Mouse (Mus musculus): ENCODE results near the gene Rarg. TPM values are rescaled to one million over a fixed set of nuclear protein-coding genes. Genes with fewer than 3 reads are reported as not detected.

Gene Rarg
- total RNA-seq, 2 experiments from 2014 or later: 12.5 to 15.6 TPM

DNA sequence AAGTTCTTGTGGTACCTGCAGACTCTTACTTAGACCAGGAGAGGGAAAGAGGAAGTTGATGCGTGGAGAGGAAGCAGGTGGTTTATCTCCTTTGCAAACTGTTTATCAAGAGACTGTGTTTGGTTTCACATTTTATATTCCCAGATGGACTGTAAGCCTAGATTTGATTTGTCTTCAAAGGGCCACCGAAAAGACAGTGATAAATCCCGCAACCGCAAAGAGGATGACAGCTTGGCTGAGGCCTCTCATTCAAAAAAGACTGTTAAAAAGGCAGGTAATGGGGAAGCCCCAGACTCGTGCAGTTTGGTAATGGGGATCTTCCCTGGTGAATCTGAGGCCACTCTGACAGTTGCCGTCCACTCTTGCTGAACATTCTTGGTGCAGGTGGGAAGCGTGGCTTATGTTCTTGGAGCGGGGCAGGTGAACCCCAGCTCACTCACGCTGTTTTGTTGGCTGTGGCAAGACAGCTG lies 49.2 kb downstream of the Rarg start:
- no peak for DNase-seq (ENCODE audit: low spot score in 2 of 2)

DNA sequence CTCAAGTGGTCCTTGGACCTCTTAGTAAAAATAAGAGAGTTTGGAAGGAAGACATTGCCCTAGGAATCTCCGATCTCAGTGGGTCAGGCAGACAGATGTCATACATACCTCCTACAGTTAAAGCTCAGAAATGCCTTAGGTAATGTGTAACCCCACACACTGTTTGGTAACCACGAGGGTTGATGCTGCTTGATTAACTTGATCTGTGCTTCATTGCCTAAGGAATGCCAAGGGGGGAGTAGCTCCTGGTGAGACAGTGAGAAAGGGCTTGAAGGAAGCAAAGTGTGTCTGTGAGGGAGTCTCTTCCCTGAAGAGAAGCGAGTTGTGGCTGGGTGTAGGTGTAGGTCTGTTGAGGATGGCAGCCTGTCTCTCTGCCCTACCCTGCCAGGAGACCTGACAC lies 50.0 kb downstream of the Rarg start:
- no peak for DNase-seq (ENCODE audit: low spot score in 2 of 2)

DNA sequence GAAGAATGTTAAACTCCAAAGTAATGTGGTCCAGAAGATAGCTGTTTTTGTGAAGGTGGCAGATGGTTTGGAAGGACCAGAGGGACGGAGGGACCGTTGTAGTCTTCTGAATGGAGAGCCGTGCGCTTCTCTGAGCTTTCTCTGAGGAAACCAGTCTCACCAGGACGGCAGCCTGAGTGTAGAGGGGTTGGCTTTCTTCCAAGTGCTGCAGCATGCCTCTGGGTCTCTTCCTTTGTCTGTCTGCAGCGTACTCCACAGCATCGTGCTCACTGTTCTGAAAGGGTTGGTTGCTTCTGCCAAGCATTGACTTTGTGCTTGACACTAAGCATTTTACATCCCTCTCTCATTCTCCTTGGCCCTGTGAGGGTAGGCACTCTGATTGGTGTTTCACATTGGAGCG lies 51.5 kb downstream of the Rarg start:
- peak; percentile 52 to 58 for DNase-seq (ENCODE audit: low spot score in 2 of 2)

DNA sequence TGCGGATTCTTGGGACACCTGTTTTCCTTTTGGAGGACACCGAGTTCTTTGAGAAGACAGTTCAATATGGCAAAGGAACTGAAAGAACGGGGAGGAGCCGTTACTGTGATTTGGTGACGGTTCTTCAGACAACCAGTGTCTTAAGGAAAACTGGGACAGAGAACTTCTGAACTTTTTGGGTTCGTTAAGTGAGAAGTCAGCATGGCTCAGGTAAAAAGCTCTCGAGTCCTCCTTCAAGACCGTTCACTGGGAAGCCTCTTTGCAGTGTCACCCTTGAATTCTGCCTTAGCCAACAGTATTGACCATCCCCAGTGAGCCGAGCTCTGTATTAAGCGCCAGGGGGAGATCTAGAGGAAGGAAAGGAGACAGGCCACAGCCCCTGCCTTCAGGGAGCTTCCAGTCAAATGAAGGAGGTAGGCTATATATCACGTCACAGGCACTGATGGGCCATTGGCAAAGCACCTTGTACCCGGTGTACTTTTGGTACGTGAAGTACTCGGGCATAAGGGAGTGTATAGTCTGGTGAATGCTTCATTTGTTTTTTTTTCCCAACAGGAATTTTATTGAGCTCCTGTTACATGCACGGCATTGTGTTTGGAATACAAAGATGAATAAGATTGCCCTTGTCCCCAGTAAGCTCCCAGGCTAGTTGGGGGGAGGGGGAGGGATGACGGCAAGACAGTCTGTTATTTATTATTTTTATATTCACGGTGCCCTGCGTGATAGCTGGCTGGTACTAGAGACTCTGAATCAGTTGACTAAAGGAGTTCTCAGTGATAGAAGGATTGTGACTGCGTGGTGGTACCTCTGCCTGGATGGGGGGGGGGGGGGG lies 52.4 kb downstream of the Rarg start, which contains the start of gene Csad:
Gene Csad, minus strand, starts transcription at position 51 of the 832 bp plus-strand sequence.
- DNase-seq (ENCODE audit: low spot score in 2 of 2): no peak

DNA sequence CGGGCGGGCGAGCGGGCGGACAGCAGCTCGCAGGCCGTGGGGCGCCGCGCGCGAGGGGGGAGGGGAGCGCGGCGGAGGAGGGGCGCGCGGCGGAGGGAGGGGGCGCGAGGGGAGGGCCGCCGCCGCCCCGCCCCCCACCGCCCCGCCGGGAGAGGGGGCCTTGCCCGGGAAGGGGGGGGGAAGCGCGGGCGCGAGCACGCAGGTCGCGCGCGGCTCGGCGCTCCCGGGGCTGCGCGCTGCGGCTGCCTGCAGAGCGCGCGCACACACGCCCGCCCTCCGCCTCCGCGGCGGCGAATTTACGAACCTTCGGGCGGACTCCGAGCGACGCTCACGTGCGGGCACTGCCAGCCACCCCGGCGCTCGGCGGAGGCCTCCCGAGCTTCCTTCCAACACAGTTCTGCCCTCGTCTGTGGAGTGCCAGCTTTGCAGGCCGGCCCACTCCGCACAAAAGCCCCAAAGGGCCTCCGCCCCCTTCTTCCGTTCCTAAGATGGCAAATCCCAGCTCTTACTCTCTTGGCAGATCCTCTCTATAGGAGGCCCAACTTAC lies 53.4 kb downstream of the Rarg start:
- DNase-seq (ENCODE audit: low spot score in 2 of 2): peak; percentile 61 to 77

DNA sequence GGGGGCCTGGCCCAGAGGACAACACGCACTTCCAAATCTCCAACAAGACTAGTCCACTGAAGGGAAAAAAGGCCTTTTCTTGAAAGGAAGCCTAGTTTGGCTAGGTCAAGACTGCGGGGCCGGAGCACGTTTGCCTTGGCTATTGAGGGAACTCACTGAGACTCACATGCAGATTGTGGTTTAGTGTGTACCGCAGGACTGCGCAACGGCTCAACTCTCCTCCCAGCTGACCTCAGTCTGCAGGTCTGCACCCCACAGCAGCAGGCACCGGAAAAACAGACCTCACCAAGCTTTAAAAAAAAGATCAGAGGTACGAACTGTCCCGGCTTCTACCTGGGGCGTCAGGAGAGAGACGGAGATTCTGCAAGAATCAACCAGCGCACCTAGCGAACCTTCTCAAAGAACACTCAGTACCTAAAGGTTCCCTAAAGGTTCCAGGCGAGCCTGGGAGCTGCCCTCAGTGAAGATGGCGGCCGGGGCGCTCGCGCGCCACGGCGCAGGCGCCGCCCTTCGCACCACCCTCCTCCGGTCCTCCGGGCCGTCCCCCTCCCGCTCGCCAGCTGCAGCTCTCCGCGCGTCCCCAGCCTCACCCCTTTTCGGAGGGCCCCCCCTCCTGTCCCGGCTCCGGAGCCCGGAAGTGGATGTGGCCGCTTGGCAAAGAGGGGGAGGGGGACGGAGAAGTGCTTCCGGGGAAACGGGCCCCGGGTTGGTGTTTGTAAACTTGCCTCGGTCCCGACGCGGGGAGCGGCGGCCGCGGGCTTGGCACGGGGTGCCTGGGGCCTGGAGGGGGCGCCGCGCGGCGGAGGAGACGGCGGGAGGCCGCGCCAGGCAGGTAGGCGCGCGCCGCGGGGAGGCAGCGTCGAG lies 54.1 kb downstream of the Rarg start, which contains the start of gene Zfp740:
Gene Zfp740, plus strand, starts transcription at position 279 of the 864 bp plus-strand sequence.
- DNase-seq (ENCODE audit: low spot score in 2 of 2): peak; percentile 89 to 95

DNA sequence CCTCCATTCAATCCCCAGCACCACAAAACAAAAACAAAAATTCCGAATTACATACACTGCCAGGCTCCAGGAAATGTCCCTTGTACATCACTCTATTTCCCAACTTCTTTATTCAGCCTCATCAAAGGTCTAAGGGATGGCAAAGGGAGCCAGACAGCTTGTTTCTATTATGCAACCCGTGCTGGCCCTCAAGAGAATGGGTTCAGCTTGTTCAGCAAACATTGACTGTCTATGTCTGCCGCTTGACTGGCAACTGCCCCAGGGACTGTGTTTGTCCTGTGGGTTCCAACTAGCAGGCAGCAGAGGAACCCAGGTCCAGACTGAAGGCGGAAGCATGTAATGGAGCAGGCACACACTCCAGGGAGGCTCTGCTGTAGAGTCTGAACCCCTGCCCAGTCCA lies 58.5 kb downstream of the Rarg start:
- DNase-seq (ENCODE audit: low spot score in 2 of 2): no peak

DNA sequence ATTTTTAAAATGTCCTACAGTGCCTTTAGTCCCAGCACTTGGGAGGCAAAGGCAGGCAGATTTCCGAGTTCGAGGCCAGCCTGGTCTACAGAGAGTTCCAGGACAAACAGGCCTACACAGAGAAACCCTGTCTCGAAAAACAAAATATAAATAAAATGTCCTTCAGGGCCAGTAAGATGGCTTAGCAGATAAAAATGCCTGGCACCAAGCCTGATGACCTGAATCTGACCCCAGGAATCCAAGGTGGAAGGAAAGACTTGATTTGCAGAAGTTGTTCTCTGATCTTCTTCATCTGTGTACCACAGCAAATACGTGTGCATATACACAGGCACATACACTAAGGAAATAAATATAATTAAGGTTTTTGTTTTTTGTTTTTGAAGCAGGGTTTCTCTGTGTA lies 61.9 kb downstream of the Rarg start:
- no peak for DNase-seq (ENCODE audit: low spot score in 2 of 2)

DNA sequence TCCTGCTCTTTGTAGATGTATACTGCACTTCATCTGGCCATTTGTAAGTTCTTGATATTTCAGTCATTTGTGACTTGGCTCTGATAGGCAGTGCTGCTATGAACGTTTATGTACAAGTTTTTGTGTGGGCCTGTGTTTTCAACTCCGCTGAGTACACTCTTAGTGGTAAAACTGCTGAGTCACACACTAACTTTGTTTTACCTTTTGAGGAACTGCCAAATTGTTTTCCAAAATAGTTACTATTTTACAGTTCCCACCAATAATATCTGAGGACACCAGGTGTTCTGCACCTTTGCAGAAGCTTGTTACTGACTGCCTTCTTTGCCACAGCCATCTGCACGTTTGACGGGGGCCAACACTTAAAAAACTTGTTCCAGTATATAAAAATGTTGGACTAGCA lies 62.9 kb downstream of the Rarg start:
- no peak for DNase-seq (ENCODE audit: low spot score in 2 of 2)

DNA sequence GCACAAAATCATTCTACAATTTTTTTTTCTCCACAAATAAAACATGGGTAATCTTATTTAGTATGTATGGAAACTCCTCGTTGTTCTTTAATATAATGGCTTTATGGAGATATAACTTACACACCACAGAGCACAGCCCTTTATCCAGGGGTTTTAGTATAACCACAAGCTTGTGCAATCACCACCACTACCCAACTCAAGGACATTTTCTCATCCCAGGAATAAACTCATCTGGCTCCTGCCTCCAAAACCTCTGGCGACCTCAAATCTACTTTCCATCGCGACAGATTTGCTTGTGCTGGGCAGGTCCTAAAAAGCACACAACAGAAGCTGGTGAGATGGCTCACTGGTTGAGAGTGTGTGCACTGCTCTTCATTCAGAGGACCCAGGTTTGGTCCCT lies 63.7 kb downstream of the Rarg start:
- DNase-seq (ENCODE audit: low spot score in 2 of 2): no peak

DNA sequence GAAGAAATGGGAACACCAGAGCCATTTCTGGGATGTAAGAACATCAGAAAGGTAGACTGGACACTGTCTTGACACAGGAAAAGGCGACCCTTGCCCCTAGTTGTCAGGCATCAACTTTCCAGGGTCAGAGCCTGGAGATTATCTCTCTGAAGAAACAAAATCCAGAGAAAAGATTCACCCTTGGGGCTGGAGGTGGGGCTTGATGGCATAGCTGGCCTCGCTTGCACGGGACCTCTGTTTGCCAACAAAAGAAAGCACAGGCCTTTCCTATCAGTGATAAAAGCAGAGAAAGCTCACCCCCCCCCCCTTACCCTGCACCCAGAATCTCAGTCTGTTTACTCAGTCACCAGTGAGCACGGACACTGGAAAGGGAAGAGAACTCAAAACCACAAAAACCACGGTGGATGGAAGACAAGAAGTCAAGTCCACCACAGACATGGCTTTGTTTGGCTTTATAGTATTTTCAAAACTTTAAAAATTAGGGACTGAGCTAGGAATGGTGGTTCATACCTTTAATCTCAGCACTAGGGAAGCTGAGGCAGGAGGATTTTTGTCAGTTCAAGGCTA lies 64.4 kb downstream of the Rarg start:
- no peak for DNase-seq (ENCODE audit: low spot score in 2 of 2)

DNA sequence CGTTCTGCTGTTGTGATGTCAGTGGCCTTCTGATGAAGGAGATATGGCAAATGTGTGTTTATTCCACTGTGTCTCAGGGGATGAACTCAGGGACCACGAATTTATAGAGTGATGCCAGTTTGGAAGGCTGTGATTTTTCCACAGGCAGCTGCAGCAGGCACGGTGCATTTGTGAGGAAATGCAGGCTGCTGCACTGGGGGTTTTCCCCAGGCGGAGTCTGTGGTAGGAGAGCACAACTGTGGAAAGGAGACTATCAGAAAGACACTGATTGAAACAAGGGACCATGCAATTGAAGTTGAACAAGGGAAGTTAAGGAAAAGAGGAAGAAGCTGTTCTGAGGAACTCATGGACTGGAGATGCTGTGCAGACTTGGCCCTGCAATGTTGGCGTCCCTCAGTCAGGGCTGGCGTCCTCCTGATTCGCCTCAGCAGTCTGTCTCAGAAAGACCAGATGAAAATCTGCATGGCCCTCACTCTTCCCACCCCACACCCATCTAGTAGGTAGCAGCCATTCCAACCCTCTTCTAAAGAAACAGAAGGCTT lies 65.0 kb downstream of the Rarg start:
- DNase-seq (ENCODE audit: low spot score in 2 of 2): no peak

DNA sequence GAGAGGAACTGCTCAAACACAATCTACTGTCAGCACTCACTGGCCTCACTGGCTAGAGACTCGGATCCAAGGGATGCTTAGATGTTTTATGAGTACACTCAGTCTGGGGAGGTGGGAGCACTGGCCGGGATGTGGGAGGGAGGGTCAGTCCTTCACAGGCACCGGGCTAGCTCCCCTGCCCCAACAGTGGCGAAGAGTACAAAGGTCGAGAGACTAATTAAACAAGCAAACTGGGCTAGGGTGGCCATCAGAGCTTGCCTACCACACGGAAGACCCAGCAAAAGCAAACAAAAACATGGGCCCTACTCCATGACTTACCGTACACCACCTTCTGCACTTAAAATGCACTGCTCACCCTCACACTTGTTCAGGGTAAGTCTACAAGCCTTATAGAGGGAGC lies 65.6 kb downstream of the Rarg start:
- DNase-seq (ENCODE audit: low spot score in 2 of 2): no peak

DNA sequence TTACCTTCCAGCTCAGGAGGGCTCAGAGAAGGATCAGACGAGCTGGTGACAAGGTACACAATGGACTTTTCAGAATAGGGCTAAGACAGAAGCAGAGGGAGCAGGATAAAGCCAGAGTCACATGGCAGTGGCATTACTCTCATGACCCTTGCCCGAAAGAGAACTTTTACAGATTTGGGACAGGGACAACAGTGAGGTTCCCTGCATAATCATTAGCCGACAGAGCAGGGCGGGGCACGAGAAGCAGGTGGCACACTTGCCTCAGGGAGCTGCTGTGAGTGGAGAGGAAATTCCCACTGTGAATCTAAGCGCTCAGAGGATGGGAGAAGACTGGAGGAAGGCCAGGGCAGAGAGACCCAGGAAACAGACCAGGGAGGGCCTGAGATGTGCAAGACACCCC lies 68.4 kb downstream of the Rarg start:
- DNase-seq (ENCODE audit: low spot score in 2 of 2): no peak

DNA sequence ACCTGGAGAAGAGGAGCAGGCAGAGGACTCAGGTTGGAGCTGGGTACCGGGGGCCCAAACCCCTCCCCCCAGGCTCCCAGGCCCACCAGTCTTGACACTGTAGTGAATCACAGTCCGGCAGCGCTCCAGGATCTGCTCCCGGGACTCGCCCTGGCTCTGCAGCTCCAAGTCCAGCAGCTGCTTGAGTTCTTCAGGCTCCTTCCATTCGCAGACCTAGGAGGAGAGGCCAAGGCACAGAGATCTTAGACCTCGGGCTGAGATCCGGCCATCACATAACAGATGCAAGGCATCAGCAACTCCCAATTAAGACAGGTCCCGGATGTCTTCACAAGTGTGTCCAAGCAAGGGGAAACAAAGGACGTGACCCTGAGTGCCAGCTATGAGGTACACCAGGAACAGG lies 69.2 kb downstream of the Rarg start:
- DNase-seq (ENCODE audit: low spot score in 2 of 2): no peak

DNA sequence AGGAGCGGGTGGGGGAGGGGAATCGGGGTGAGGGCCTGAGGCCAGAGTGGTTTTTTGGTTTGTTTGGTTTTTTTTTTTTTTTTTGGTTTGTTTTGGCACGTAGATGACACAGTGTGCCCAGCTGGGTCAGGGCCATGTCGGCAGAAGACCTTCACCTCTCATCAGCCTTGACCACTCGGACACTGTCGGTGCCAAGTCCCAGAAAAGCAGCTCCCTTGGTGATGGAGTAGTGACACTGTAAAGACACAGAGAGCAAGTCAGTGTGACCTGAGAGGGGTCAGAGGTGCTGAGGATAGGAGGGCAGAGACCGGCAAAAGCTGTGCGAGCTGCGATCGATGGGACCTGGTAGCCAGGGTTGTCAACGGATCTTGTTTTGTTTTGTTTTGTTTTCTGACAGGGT lies 71.1 kb downstream of the Rarg start:
- no peak for DNase-seq (ENCODE audit: low spot score in 2 of 2)

Other genes with a start within 250 kb of the Rarg start
- gene Krt18, start 229.3 kb downstream of the Rarg start, total RNA-seq (2021): 1 to 10 TPM in 1 of 2 experiments, under 1 TPM in 1; 0.85 to 1.6 TPM
- 100 to 1,000 TPM; 178 to 181 TPM for gene Eif4b, start 183.7 kb downstream of the Rarg start, total RNA-seq (2021)
- gene Tns2, start 157.1 kb downstream of the Rarg start, total RNA-seq (2021): 10 to 100 TPM; 13.4 to 16.8 TPM
- 100 to 1,000 TPM; 148 to 163 TPM for gene Spryd3, start 121.3 kb downstream of the Rarg start, total RNA-seq (2021)
- gene Igfbp6, start 113.2 kb downstream of the Rarg start, total RNA-seq (2021): 1 to 10 TPM; 2.3 to 3.1 TPM
- gene Soat2, start 107.0 kb downstream of the Rarg start, total RNA-seq (2021): not detected
- 10 to 100 TPM; 64.4 to 68.3 TPM for gene Zfp740, start 54.3 kb downstream of the Rarg start, total RNA-seq (2021)
- gene Csad, start 52.8 kb downstream of the Rarg start, total RNA-seq (2021): 10 to 100 TPM; 33.0 to 38.7 TPM
- 1 to 10 TPM; 1.3 to 2.5 TPM for gene Itgb7, start 25.6 kb downstream of the Rarg start, total RNA-seq (2021)
- gene Gm9918, start 13.0 kb upstream of the Rarg start, total RNA-seq (2021): not detected
- 10 to 100 TPM; 33.3 to 33.9 TPM for gene Mfsd5, start 21.9 kb upstream of the Rarg start, total RNA-seq (2021)
- gene Espl1, start 38.7 kb upstream of the Rarg start, total RNA-seq (2021): 1 to 10 TPM; 4.5 to 6.2 TPM
- 100 to 1,000 TPM; 379 to 390 TPM for gene Pfdn5, start 68.6 kb upstream of the Rarg start, total RNA-seq (2021)
- 10 to 100 TPM; 61.8 to 62.8 TPM for gene Myg1, start 74.2 kb upstream of the Rarg start, total RNA-seq (2021)
- 10 to 100 TPM; 23.2 to 26.3 TPM for gene Aaas, start 93.3 kb upstream of the Rarg start, total RNA-seq (2021)
- under 1 TPM; 0.18 to 0.27 TPM for gene Sp7, start 109.7 kb upstream of the Rarg start, total RNA-seq (2021)
- 10 to 100 TPM; 26.2 to 27.6 TPM for gene Sp1, start 148.6 kb upstream of the Rarg start, total RNA-seq (2021)
- gene Amhr2, start 187.8 kb upstream of the Rarg start, total RNA-seq (2021): under 1 TPM; 0.42 to 0.75 TPM
- 10 to 100 TPM; 23.3 to 23.4 TPM for gene Prr13, start 201.5 kb upstream of the Rarg start, total RNA-seq (2021)
- gene Pcbp2, start 213.0 kb upstream of the Rarg start, total RNA-seq (2021): 100 to 1,000 TPM; 418 to 481 TPM
- not detected for gene Gm10337, start 246.2 kb upstream of the Rarg start, total RNA-seq (2021)

Measured in layer of hippocampus, postnatal 10 days (tissue).